Mouse (Mus musculus): ENCODE results near the gene Cyp2c23.

- no peak for TF ChIP-seq CTCF (IDR thresholded peaks at IDR 0.05; ENCODE audit: borderline replicate concordance, extremely low read depth, insufficient read depth, insufficient read length)
- TF ChIP-seq POLR2A (IDR thresholded peaks at IDR 0.05; ENCODE audit: borderline replicate concordance, extremely low read depth, insufficient read depth, insufficient read length, poor library complexity, severe bottlenecking) = no peak
These were observed 2.0 kb downstream of the Cyp2c23 start for GRCm38 (mm10) chr19:44026956-44027530.
